Mouse (Mus musculus): ENCODE data around the gene Gna14. TPM values are rescaled to one million over a fixed set of nuclear protein-coding genes. Genes with fewer than 3 reads are reported as not detected.
A peak's percentile ranks its signal among the peaks of the same experiment; 100 is the strongest.

Gene Gna14
- polyA plus RNA-seq, 1 experiment = 0.05 TPM

GRCm38 (mm10) chr19:16579656-16580260 lies 144.2 kb downstream of the Gna14 start:
- Histone ChIP-seq H3K79me2 (ENCODE audit: control insufficient read depth, insufficient read depth) (no peaks in the 10 kb centered on the region), H3K79me3 (ENCODE audit: low read depth) (no peaks in the 10 kb centered on the region), H3K27me3 (ENCODE audit: control insufficient read depth, insufficient read depth, insufficient read length) (no peaks in the 10 kb centered on the region), H3K4me3 (ENCODE audit: insufficient read depth, poor library complexity, severe bottlenecking) (no peak overlapping the region), H3K36me3 (ENCODE audit: control insufficient read depth, insufficient read depth) (no peaks in the 10 kb centered on the region), H3ac (ENCODE audit: control insufficient read depth, insufficient read length, low read depth) (no peak overlapping the region)
- TF ChIP-seq CEBPB (IDR thresholded peaks at IDR 0.05; ENCODE audit: low read depth) = no peak
- TF ChIP-seq MYOD1 (IDR thresholded peaks at IDR 0.05; ENCODE audit: control insufficient read depth, insufficient read length, low read depth) = no peak
- TF ChIP-seq FOSL1 (IDR thresholded peaks at IDR 0.05; ENCODE audit: insufficient read depth, low read length, poor library complexity, severe bottlenecking) = no peak
- no peak for TF ChIP-seq MAX (IDR thresholded peaks at IDR 0.05)
- no peak for TF ChIP-seq CTCF (IDR thresholded peaks at IDR 0.05; ENCODE audit: control insufficient read depth, insufficient read depth, insufficient read length)
- TF ChIP-seq USF1 (IDR thresholded peaks at IDR 0.05; ENCODE audit: low read depth) = no peak
- no peak for TF ChIP-seq MYOG (IDR thresholded peaks at IDR 0.05; ENCODE audit: control insufficient read depth, extremely low read depth, insufficient read length)

- TF ChIP-seq FOSL1 (IDR thresholded peaks at IDR 0.05; ENCODE audit: insufficient read depth, low read length, poor library complexity, severe bottlenecking) (no peak), MAX (IDR thresholded peaks at IDR 0.05) (no peak), MYOD1 (IDR thresholded peaks at IDR 0.05; ENCODE audit: control insufficient read depth, insufficient read length, low read depth) (no peak), CTCF (IDR thresholded peaks at IDR 0.05; ENCODE audit: control insufficient read depth, insufficient read depth, insufficient read length) (no peak), MYOG (IDR thresholded peaks at IDR 0.05; ENCODE audit: control insufficient read depth, extremely low read depth, insufficient read length) (no peak), USF1 (IDR thresholded peaks at IDR 0.05; ENCODE audit: low read depth) (no peak), CEBPB (IDR thresholded peaks at IDR 0.05; ENCODE audit: low read depth) (no peak)
- no peak overlapping the region for H3ac ChIP-seq (ENCODE audit: control insufficient read depth, insufficient read length, low read depth)
- no peaks in the 10 kb centered on the region for H3K79me2 ChIP-seq (ENCODE audit: control insufficient read depth, insufficient read depth)
- H3K27me3 ChIP-seq (ENCODE audit: control insufficient read depth, insufficient read depth, insufficient read length) = no peaks in the 10 kb centered on the region
- H3K4me3 ChIP-seq (ENCODE audit: insufficient read depth, poor library complexity, severe bottlenecking) = no peak overlapping the region
- H3K79me3 ChIP-seq (ENCODE audit: low read depth) = no peaks in the 10 kb centered on the region
- no peaks in the 10 kb centered on the region for H3K36me3 ChIP-seq (ENCODE audit: control insufficient read depth, insufficient read depth)
These were observed 144.9 kb downstream of the Gna14 start for GRCm38 (mm10) chr19:16580501-16580900.

GRCm38 (mm10) chr19:16584546-16584945 lies 149.0 kb downstream of the Gna14 start:
- no peaks in the 10 kb centered on the region for H3K79me3 ChIP-seq (ENCODE audit: low read depth)
- no peak overlapping the region for H3ac ChIP-seq (ENCODE audit: control insufficient read depth, insufficient read length, low read depth)
- TF ChIP-seq MYOG (IDR thresholded peaks at IDR 0.05; ENCODE audit: control insufficient read depth, extremely low read depth, insufficient read length) (no peak), USF1 (IDR thresholded peaks at IDR 0.05; ENCODE audit: low read depth) (no peak), CEBPB (IDR thresholded peaks at IDR 0.05; ENCODE audit: low read depth) (no peak), CTCF (IDR thresholded peaks at IDR 0.05; ENCODE audit: control insufficient read depth, insufficient read depth, insufficient read length) (no peak), MYOD1 (IDR thresholded peaks at IDR 0.05; ENCODE audit: control insufficient read depth, insufficient read length, low read depth) (no peak), MAX (IDR thresholded peaks at IDR 0.05) (no peak), FOSL1 (IDR thresholded peaks at IDR 0.05; ENCODE audit: insufficient read depth, low read length, poor library complexity, severe bottlenecking) (no peak)
- H3K79me2 ChIP-seq (ENCODE audit: control insufficient read depth, insufficient read depth) = no peaks in the 10 kb centered on the region
- no peaks in the 10 kb centered on the region for H3K36me3 ChIP-seq (ENCODE audit: control insufficient read depth, insufficient read depth)
- no peaks in the 10 kb centered on the region for H3K27me3 ChIP-seq (ENCODE audit: control insufficient read depth, insufficient read depth, insufficient read length)
- H3K4me3 ChIP-seq (ENCODE audit: insufficient read depth, poor library complexity, severe bottlenecking) = no peak overlapping the region

- Histone ChIP-seq H3ac (ENCODE audit: control insufficient read depth, insufficient read length, low read depth) (no peak overlapping the region), H3K4me3 (ENCODE audit: insufficient read depth, poor library complexity, severe bottlenecking) (no peak overlapping the region), H3K79me3 (ENCODE audit: low read depth) (no peaks in the 10 kb centered on the region), H3K36me3 (ENCODE audit: control insufficient read depth, insufficient read depth) (no peaks in the 10 kb centered on the region), H3K27me3 (ENCODE audit: control insufficient read depth, insufficient read depth, insufficient read length) (no peaks in the 10 kb centered on the region), H3K79me2 (ENCODE audit: control insufficient read depth, insufficient read depth) (no peaks in the 10 kb centered on the region)
- TF ChIP-seq FOSL1 (IDR thresholded peaks at IDR 0.05; ENCODE audit: insufficient read depth, low read length, poor library complexity, severe bottlenecking) (no peak), MYOD1 (IDR thresholded peaks at IDR 0.05; ENCODE audit: control insufficient read depth, insufficient read length, low read depth) (no peak), CTCF (IDR thresholded peaks at IDR 0.05; ENCODE audit: control insufficient read depth, insufficient read depth, insufficient read length) (peak; percentile 15), USF1 (IDR thresholded peaks at IDR 0.05; ENCODE audit: low read depth) (no peak)
These were observed 149.8 kb downstream of the Gna14 start for GRCm38 (mm10) chr19:16585379-16585778.

GRCm38 (mm10) chr19:16593256-16593974 lies 157.9 kb downstream of the Gna14 start:
- no peaks in the 10 kb centered on the region for H3K27me3 ChIP-seq (ENCODE audit: control insufficient read depth, insufficient read depth, insufficient read length)
- TF ChIP-seq FOSL1 (IDR thresholded peaks at IDR 0.05; ENCODE audit: insufficient read depth, low read length, poor library complexity, severe bottlenecking) (no peak), USF1 (IDR thresholded peaks at IDR 0.05; ENCODE audit: low read depth) (no peak), MYOD1 (IDR thresholded peaks at IDR 0.05; ENCODE audit: control insufficient read depth, insufficient read length, low read depth) (no peak)
- H3K4me3 ChIP-seq (ENCODE audit: insufficient read depth, poor library complexity, severe bottlenecking) = no peak overlapping the region
- no peaks in the 10 kb centered on the region for H3K36me3 ChIP-seq (ENCODE audit: control insufficient read depth, insufficient read depth)
- no peak overlapping the region for H3ac ChIP-seq (ENCODE audit: control insufficient read depth, insufficient read length, low read depth)
- H3K79me2 ChIP-seq (ENCODE audit: control insufficient read depth, insufficient read depth) = no peaks in the 10 kb centered on the region
- H3K79me3 ChIP-seq (ENCODE audit: low read depth) = no peaks in the 10 kb centered on the region

- no peaks in the 10 kb centered on the region for H3K79me2 ChIP-seq (ENCODE audit: control insufficient read depth, insufficient read depth)
- TF ChIP-seq USF1 (IDR thresholded peaks at IDR 0.05; ENCODE audit: low read depth) = no peak
- no peak for TF ChIP-seq MYOG (IDR thresholded peaks at IDR 0.05; ENCODE audit: control insufficient read depth, extremely low read depth, insufficient read length)
- no peak for TF ChIP-seq CTCF (IDR thresholded peaks at IDR 0.05; ENCODE audit: control insufficient read depth, insufficient read depth, insufficient read length)
- no peak for TF ChIP-seq CEBPB (IDR thresholded peaks at IDR 0.05; ENCODE audit: low read depth)
- no peak for TF ChIP-seq FOSL1 (IDR thresholded peaks at IDR 0.05; ENCODE audit: insufficient read depth, low read length, poor library complexity, severe bottlenecking)
- TF ChIP-seq MAX (IDR thresholded peaks at IDR 0.05) = no peak
- TF ChIP-seq MYOD1 (IDR thresholded peaks at IDR 0.05; ENCODE audit: control insufficient read depth, insufficient read length, low read depth) = no peak
- H3K36me3 ChIP-seq (ENCODE audit: control insufficient read depth, insufficient read depth) = no peaks in the 10 kb centered on the region
- H3K27me3 ChIP-seq (ENCODE audit: control insufficient read depth, insufficient read depth, insufficient read length) = no peaks in the 10 kb centered on the region
- H3K79me3 ChIP-seq (ENCODE audit: low read depth) = no peaks in the 10 kb centered on the region
- H3ac ChIP-seq (ENCODE audit: control insufficient read depth, insufficient read length, low read depth) = no peak overlapping the region
- H3K4me3 ChIP-seq (ENCODE audit: insufficient read depth, poor library complexity, severe bottlenecking) = no peak overlapping the region
These were observed 158.4 kb downstream of the Gna14 start for GRCm38 (mm10) chr19:16593975-16594317.

Data from C2C12 (cell line).